Mouse (Mus musculus): ENCODE results near the gene Ttll5.

GRCm38 (mm10) chr12:85970803-85971202 lies 146.3 kb downstream of the Ttll5 start:
- no peak for TF ChIP-seq CTCF (IDR thresholded peaks at IDR 0.05; ENCODE audit: extremely low read depth, insufficient read depth, insufficient read length, insufficient replicate concordance)
- no peak for TF ChIP-seq POLR2A (IDR thresholded peaks at IDR 0.05; ENCODE audit: low read depth, low read length)

Data from spleen, adult 2 months (tissue).